Mouse (Mus musculus): ENCODE measurements around the gene Gcn1l1.
A peak's percentile ranks its signal among the peaks of the same experiment; 100 is the strongest.
"Not testable (repeated sequence)": the region's sequence is repeated elsewhere in the genome, so short reads cannot be mapped to it uniquely, and the experiment has no call there.

The Gcn1l1 gene

DNA sequence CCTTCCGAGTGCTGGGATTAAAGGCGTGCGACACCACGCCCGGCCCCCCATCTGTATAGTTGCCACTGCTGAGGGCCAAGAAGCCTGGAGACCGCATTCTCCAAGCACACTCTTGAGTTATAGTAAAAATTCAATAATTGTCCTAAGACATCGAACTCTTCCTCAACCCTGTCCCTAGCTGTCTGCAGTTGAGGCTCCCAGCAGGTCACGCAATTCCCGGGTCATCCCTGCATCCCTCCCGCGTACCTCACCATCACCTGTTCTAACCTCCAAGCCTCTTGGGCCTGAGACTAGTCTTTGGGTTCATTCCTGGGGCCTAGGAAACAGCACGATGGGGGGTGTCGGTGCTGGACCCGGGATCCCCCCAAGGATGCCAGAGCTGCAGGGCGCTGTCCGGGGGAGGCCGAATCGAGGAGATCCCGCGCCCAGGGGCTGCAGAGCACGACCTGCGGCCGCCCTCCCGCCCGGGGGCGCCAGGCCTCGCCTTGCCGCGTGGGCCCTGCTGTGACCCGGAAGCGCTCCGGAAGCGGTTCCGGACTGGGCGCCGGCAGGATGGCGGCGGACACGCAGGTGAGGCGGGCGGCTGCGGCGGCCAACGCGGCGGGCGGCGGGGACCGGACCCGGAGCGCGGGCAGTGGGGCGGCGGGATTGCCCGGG lies at the start of gene Gcn1l1:
TSS of gene Gcn1l1 (plus strand) at position 518 of the 657 bp plus-strand sequence.
- DNase-seq = peak; percentile 64 to 73

DNA sequence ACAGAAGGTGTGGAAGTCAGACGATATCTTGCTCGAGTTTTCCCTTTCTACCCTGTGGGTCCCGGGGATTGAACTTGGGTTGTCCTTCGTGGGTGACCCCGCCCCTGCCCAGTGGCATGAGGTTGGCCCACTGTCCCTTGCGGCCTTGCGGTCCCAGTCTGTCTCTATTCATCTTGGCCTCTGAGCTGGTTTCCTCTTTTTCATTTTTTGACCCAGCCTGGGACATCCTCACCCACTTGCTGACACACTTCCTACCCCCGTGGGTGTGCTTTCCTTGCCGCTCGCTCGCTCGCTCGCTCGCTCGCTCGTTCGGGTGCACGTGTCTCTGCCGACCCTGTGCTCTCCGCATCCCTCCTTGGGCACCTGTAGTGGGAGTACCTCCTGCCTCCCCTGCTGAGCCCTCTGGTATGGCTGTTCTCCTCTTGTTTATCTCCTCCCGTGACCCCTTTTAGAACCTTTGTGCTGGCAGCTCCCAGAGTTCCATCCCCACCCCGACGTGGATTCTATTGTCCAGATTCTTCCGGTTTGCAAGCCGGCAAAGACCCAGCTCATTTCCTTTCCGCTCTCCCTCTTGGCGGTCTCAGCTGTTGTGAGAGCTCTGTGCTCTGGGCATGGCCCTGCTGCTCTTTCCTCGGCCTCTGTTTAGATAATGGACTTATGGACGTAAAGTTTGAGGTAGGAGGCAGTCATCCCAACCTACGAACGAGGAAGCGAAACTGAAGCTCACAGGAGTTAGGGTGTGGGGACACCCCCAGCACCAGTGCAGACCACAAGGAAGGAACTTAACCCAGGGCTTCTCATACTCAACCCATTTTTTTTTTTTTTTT lies 48.8 kb upstream of the Gcn1l1 start:
- DNase-seq = peak in 1 of 2 experiments; percentile 50

- DNase-seq = no peak
Measured at GRCm38 (mm10) chr5:115516908-115517307, 48.1 kb upstream of the Gcn1l1 start.

DNA sequence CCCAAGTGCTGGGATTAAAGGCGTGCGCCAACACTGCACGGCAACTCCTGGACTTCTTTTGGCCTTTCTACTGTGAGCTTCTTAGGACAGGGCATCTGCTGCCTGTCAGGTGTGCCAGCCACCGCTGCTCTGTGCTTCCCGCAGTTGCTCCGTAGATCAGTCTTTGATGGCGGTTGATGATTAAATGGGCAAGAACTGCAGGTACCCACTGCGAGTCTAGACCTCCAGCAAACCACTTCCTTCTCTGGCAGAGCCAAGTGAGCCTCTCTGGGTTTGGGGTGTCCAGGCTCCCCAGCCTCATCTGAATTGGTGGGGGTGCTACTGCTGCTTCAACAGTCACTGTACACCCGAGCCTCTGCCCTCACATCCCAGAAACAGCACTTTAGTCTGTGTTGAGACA lies 47.6 kb upstream of the Gcn1l1 start:
- DNase-seq = peak in 1 of 2 experiments; percentile 42

DNA sequence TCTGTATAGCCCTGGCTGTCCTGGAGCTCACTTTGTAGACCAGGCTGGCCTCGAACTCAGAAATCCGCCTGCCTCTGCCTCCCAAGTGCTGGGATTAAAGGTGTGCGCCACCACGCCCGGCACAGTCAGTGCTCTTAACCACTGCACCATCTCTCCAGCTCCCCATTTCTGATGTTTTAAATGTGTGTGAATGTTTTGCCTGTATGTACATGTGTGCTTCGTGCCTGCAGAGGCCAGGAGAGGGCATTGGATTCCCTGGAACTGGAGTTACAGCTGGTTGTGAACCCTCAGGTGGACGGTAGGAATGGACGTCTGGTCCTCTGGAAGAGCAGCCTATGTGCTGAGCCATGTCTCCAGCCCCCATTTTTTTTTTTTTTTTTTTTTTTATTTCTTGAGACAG lies 46.8 kb upstream of the Gcn1l1 start:
- DNase-seq = not testable (repeated sequence)

- peak; percentile 58 to 71 for DNase-seq
Measured at GRCm38 (mm10) chr5:115520325-115520869, 44.7 kb upstream of the Gcn1l1 start.

GRCm38 (mm10) chr5:115521553-115522461 lies 43.2 kb upstream of the Gcn1l1 start:
- peak; percentile 76 to 79 for DNase-seq

- no peak for DNase-seq
Measured at GRCm38 (mm10) chr5:115522531-115522930, 42.5 kb upstream of the Gcn1l1 start.

GRCm38 (mm10) chr5:115522981-115523499 lies 42.0 kb upstream of the Gcn1l1 start:
- DNase-seq = peak in 1 of 2 experiments; percentile 62

DNA sequence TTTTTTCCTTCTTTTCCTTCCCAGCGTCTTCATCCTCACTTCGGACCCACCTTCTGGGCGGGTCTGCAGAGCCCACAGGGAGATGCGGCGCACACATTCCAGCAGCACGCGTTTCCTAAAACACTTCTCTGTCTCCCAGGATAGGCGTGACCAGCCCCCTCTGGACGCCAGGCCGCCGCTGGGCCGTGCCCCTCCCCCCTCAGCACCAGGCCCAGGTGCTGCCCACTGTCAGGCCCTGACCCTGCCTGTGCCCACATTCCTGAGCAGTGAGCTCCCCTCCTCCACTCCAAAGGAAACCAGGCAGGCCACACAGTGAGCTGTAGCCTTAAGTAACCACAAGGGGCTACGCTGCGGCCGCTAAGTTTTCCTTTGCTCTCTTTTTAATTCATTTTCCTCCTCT lies 41.1 kb upstream of the Gcn1l1 start:
- DNase-seq = peak; percentile 58 to 79

DNA sequence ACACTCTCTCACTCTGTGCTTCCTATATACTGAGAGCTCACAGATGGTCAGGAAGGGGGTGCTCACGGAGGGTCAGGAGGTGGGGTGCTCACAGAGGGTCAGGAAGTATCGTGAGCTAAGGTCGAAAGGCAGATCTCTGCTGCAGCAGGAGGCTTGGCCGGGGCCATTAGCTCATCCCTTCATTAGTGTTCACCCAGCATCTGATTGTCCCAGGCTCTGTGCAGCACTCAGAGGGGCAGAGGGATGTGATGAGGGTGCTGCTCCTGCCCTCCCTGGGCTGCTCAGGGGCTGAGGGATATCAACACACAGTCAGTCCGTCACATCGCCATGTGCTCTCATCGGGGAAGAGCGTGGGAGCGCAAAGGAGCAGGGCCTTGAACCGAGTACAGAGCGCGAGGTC lies 40.6 kb upstream of the Gcn1l1 start:
- DNase-seq = no peak

DNA sequence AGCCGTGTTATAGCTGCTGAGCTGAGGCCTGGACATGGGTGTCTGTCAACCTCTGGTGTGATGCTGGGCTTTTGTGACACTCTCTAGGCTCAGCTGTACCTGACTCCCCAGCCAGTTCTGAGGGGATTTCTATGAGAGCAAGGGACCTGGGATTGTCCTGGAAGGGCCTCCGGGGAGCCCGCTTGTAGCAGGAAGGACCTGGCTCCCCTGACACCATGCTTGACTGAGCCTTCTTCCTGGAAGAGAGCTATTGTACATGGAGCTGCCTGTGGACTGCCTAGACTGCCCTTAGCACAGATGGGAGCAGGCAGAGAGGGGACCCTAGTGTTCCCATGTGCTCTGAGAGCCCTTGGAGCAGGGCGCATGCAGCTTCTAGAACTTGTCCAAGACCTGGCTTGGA lies 39.6 kb upstream of the Gcn1l1 start:
- no peak for DNase-seq

GRCm38 (mm10) chr5:115525943-115526342 lies 39.1 kb upstream of the Gcn1l1 start:
- peak in 1 of 2 experiments; percentile 44 for DNase-seq

DNA sequence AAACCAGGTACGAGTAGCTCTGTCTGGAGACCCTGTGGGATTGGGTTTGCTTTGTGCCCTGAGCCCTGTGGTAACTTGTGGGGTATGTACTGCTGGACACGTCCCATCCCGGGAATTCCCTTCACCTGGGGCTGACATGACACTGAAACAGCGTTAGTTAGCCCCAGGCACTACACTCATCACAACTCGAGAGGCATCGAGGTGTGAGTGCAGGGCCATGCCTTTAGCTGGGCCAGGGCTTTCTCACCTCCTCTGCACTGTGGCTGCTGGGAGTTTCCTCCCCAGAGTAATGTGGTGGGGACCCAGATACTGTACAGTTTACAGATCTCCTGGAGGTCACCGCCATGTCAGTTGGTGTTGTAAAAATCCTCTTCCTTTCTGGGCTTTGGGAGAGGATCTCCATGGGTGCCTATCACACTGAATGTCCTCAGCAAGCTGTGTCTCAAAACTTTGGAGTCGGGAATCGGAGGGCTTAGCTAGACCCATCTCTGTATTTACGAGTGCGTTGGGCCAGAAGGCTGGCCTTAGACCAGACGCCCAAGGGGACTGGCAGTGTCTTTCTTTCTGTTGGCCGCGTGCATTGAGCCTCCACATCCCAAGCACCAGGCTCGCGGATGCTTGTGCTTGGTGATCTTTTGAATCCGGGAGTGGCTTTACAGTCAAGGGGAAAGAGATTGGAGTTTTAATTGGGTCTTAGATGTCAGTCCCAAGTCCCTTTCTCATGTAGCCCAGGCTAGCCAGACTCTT lies 38.4 kb upstream of the Gcn1l1 start:
- no peak for DNase-seq

DNA sequence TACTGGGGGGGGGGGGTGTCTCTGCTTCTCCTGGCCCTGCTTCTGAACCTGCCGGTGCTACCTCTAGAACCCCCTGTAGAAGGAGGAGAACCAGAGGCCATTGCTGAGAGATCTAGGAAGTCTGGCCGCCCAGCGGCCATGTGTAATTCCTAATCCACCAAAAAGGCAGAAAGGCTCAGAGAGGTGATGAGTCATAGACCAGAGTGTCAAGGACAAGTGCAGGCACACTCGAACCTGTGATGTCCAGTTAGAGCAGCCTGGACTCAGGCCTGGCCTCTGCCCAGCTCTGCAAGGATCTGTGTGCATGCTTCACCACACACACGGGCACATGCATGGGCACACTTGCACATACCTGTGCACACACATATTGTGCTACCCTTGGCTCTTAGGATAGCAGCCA lies 36.9 kb upstream of the Gcn1l1 start:
- DNase-seq = no peak

GRCm38 (mm10) chr5:115529364-115529741 lies 35.7 kb upstream of the Gcn1l1 start:
- DNase-seq = no peak

DNA sequence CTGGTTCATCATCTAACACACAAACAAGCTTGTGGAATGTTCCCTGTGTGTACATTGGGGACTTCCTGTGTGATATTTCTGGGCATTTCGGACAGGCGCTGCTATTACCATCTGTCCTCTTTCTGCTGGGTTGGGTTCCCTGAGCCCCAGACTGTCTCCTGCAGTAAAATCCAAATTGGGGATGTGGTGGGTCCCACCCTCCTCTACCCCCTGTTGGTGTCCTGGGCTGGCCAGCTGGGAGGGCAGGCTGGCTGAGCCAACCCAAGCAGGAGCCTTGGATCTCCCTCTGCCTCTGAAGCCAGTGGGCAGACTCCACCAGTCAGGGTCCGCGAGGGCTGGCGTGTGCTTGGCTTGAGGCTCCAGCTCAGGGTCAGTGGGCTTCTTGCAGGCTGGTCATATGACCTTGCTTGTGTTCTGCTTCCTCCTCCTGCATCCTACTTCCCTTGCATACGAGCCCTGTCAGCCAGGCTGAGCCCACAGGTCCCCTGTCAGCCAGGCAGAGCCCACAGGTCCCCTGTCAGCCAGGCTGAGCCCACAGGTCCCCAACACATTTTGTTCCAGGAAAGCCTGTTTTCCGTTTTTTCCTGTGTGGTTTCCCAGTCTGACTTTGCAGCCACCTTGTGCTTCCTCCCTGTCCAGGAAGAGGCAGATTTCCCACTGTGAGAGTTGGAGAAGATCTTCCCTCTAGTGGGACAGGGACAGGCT lies 35.2 kb upstream of the Gcn1l1 start:
- DNase-seq = no peak

- peak in 1 of 2 experiments; percentile 48 for DNase-seq
Measured at GRCm38 (mm10) chr5:115530447-115530809, 34.6 kb upstream of the Gcn1l1 start.

DNA sequence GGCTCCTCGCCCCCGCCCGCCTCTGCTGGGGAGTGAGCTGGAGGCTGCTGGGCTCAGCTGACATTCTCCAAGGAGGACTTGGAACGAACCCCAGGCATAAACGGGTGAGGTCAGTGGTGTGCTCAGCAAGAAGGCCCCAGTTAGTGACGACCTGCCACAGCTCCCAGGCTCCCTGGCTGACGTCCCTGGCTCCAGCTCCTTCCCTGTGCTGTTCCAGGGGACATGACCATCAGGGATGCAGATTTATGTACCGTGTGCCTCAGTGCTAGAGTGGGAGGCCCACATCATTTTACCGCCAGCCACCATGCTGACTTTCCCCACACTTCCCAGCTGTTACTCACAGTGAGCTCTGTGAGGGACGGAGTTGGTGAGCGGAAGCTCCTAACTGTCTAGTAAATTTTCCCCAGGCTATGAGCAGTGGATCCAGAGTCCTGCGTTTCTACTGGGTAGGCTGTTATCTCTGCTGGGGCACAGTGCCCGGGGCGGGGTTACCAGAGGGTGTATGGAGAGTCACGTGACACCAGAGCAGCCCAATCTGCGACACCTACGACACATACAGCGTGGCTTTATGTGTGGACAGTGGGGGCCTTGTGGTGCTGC lies 33.3 kb upstream of the Gcn1l1 start:
- DNase-seq = peak; percentile 74 to 81

DNA sequence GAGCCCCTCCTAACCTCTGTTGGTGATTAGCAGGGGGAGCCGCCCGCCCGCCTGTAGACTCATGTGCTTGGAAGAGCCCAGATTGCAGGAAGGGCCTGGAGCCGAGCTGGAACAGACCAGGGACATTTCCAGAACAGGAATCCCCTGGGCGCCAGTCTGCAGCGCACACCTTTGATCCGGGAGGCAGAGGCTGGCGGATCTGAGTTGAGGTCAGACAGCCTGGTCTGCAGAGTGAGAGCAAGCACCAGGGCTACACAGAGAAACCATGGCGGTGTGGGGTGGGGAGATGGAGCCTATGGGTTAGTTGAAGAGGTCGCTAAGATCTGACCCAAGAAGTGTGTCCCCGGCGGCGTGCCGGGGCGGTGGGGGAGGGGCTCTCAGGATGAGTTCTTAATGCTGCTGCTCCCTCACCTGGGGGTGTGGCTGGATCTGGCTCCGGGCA lies 30.7 kb upstream of the Gcn1l1 start:
- peak; percentile 59 to 65 for DNase-seq

- no peak for DNase-seq
Measured at GRCm38 (mm10) chr5:115534856-115535255, 30.2 kb upstream of the Gcn1l1 start.

All from kidney, adult 8-10 months (tissue).